Mouse (Mus musculus): ENCODE measurements at regions not wholly inside any gene's neighbourhood (a gene's known extent, or its start where the extent isn't known, plus 50 kb on each side); places are given as distances from the start of the nearest gene placed in this dataset.

DNA sequence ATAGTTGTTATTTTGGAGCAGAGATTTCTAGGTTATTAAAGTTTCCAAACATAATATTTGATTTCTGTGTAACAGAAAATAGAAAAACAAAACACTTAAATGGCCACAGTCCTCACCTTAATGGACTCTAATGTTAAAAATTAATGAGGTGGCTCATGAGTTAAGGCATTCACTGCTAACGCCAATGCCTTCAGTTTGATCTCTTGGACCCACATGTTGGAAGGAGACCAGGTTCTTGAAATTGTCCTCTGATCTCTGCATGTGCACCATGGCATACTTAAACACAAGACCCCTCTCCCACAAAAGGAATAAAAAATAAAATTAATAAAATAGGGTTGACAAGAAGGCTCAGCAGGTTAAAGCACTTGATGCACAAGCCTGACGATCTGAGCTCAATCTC is 98.5 kb upstream of the Sptbn1 start:
- TF ChIP-seq CTCF (IDR thresholded peaks at IDR 0.05; ENCODE audit: low read depth, low read length) = no peak
- TF ChIP-seq POLR2A (IDR thresholded peaks at IDR 0.05; ENCODE audit: extremely low read depth, insufficient read depth, low read length) = no peak
